Mouse (Mus musculus): ENCODE data around the gene Abl2. TPM values are rescaled to one million over a fixed set of nuclear protein-coding genes. Genes with fewer than 3 reads are reported as not detected.

Abl2 gene
- total and polyA plus RNA-seq, 3 experiments = 10.0 to 19.8 (median 15.5) TPM

DNA sequence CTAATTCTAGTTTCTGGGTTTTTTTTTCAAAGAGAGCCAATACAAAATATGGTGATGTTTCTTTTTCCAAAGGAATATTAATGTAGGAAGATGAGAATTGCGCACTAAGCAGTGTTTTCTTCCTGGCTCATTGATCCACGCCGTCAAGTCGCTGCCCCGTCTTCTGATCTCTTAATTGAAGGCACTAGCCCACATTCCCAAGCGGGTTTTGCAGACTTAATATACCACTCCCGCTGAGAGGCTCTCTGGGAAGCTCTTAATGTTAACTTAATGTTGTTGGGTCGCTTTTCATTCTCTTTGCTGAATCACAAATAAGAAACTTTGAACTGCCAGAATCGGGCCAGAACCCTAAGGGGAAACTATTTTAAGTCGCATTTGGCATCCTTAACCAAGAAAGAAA is 85.5 kb downstream of the Abl2 start:
- H3K9ac ChIP-seq (ENCODE audit: insufficient read depth, low read depth) = no peak overlapping the region
- dilution Hi-C loops (cut with MboI; ENCODE audit: extremely low pct_ligation_motif_present, extremely low pct_unique_long_range_greater_than_20kb, low sequenced_read_pairs) (no loop called here), in situ Hi-C loops (cut with MboI; ENCODE audit: low pct_ligation_motif_present, low pct_unique_long_range_greater_than_20kb, low sequenced_read_pairs) (loop anchor here (25.0 kb wide), 1 partner anchor 232 kb away; the partner anchor contains the start of gene Axdnd1)
- TF ChIP-seq MYC (IDR thresholded peaks at IDR 0.05; ENCODE audit: low read depth, low read length) (no peak), ZNF384 (IDR thresholded peaks at IDR 0.05; ENCODE audit: low read depth, low read length) (no peak), EP300 (IDR thresholded peaks at IDR 0.05; ENCODE audit: low read length) (no peak)
- no peaks in the 10 kb centered on the region for H3K79me2 ChIP-seq (replicated peaks; ENCODE audit: control insufficient read depth, extremely low read depth, insufficient read depth, poor library complexity, severe bottlenecking)
- no peaks in the 10 kb centered on the region for H3K27me3 ChIP-seq (replicated peaks)
- H3K4me3 ChIP-seq (replicated peaks in 1 of 3; ENCODE audit: low read depth in 2 of 3, low read length in 2 of 3, poor library complexity in 1 of 3) = no peak overlapping the region
- H3K27ac ChIP-seq (ENCODE audit: insufficient read depth, low read depth) = no peak overlapping the region
- H3K9me3 ChIP-seq (replicated peaks; ENCODE audit: low read length) = no peaks in the 10 kb centered on the region
- no peak for DNase-seq (ENCODE audit: extremely low read depth)
- H3K4me1 ChIP-seq (ENCODE audit: control insufficient read depth in 1 of 2, insufficient read depth in 2 of 2) = no peaks in the 10 kb centered on the region
- peaks cover 51 to 96% of the 10 kb centered on the region in 2 experiments for H3K36me3 ChIP-seq (replicated peaks in 1 of 2; ENCODE audit: control insufficient read depth in 1 of 2, insufficient read depth in 1 of 2, low read length in 1 of 2)
- H3K4me2 ChIP-seq (ENCODE audit: insufficient read depth, low read depth, poor library complexity, severe bottlenecking) = no peak overlapping the region

DNA sequence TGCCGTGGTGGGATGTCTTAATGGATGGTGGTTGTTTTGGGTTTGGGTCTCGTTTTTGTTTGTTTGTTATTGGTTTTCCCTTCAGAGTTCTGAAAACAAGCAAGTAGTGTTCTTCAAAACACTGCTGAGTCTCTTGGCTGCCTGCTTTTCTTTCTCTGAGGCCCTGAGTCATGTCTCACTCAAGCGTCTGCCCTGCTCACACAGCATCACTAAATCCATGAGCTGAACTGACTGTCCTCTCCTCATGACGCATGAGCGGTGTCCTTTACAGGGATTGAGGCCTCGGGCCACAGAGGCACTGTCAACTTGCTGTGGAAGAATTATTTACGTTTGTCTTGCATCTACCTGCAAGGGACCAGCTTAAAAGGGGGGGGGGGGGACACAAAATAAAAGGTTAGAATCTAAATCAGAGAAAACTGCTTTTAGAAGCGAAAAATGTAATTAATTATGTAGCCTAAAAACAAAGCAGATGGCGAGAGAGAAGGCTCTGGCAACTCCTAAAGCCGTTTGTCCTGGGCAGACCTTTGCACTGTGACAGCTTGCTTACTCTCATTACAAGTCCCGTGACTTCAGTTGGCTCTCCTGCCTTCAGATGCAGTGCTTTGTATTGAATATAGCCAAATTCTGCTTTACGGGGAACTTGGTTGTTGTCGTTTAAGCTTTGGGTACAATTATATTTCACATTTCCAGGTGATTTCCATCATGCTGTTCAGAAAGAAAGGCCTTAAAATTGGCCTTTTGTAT is 86.4 kb downstream of the Abl2 start:
- dilution Hi-C loops (cut with MboI; ENCODE audit: extremely low pct_ligation_motif_present, extremely low pct_unique_long_range_greater_than_20kb, low sequenced_read_pairs) = no loop called here
- in situ Hi-C loops (cut with MboI; ENCODE audit: low pct_ligation_motif_present, low pct_unique_long_range_greater_than_20kb, low sequenced_read_pairs) = loop anchor here (25.0 kb wide), 1 partner anchor 233 kb away; the partner anchor contains the start of gene Axdnd1
- H3K36me3 ChIP-seq (replicated peaks in 1 of 2; ENCODE audit: control insufficient read depth in 1 of 2, insufficient read depth in 1 of 2, low read length in 1 of 2) = peaks cover 43 to 95% of the 10 kb centered on the region in 2 experiments

DNA sequence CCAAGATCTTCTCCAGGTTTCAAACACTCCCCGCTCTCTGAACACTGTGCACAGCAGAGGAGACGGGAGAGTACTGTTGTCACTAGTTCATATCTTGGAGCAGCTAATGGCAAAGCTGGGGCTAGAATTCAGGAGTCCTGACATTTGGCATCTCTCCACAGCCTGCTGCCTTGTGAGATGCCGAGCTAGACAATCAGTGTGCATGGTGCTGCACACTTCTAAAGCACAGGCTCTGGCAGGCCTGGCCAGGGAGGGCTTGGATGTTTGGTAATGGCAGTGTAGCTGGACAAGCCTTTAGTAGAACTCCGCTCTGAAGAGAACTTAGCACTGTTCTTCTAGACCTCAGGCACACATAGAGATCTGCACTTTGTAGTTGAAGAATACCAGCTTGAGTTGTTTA is 87.4 kb downstream of the Abl2 start:
- Histone ChIP-seq H3K27me3 (replicated peaks) (no peaks in the 10 kb centered on the region), H3K27ac (ENCODE audit: insufficient read depth, low read depth) (no peak overlapping the region), H3K9me3 (replicated peaks; ENCODE audit: low read length) (no peaks in the 10 kb centered on the region), H3K4me3 (replicated peaks in 1 of 3; ENCODE audit: low read depth in 2 of 3, low read length in 2 of 3, poor library complexity in 1 of 3) (no peak overlapping the region), H3K9ac (ENCODE audit: insufficient read depth, low read depth) (no peak overlapping the region), H3K4me1 (ENCODE audit: control insufficient read depth in 1 of 2, insufficient read depth in 2 of 2) (no peaks in the 10 kb centered on the region; a peak in 1 of 4 replicates), H3K79me2 (replicated peaks; ENCODE audit: control insufficient read depth, extremely low read depth, insufficient read depth, poor library complexity, severe bottlenecking) (no peaks in the 10 kb centered on the region), H3K36me3 (replicated peaks in 1 of 2; ENCODE audit: control insufficient read depth in 1 of 2, insufficient read depth in 1 of 2, low read length in 1 of 2) (peaks cover 38 to 93% of the 10 kb centered on the region in 2 experiments), H3K4me2 (ENCODE audit: insufficient read depth, low read depth, poor library complexity, severe bottlenecking) (no peak overlapping the region)
- in situ Hi-C loops (cut with MboI; ENCODE audit: low pct_ligation_motif_present, low pct_unique_long_range_greater_than_20kb, low sequenced_read_pairs) (loop anchor here (25.0 kb wide), 1 partner anchor 234 kb away; the partner anchor contains the start of gene Axdnd1), dilution Hi-C loops (cut with MboI; ENCODE audit: extremely low pct_ligation_motif_present, extremely low pct_unique_long_range_greater_than_20kb, low sequenced_read_pairs) (no loop called here)
- DNase-seq (ENCODE audit: extremely low read depth) = no peak
- no peak for TF ChIP-seq CHD1 (IDR thresholded peaks at IDR 0.05; ENCODE audit: low read depth, low read length)
- TF ChIP-seq EP300 (IDR thresholded peaks at IDR 0.05; ENCODE audit: low read length) = no peak
- TF ChIP-seq ZC3H11A (IDR thresholded peaks at IDR 0.05; ENCODE audit: low read depth, low read length) = no peak
- TF ChIP-seq TBP (conservative IDR thresholded peaks at IDR 0.05; ENCODE audit: low read depth, low read length) = no peak
- TF ChIP-seq MEF2A (IDR thresholded peaks at IDR 0.05; ENCODE audit: borderline replicate concordance, low read depth, low read length) = no peak
- TF ChIP-seq SMC3 (IDR thresholded peaks at IDR 0.05; ENCODE audit: low read depth, low read length) = no peak
- TF ChIP-seq RCOR1 (conservative IDR thresholded peaks at IDR 0.05; ENCODE audit: low read depth, low read length) = no peak
- no peak for TF ChIP-seq ETS1 (conservative IDR thresholded peaks at IDR 0.05; ENCODE audit: low read depth, low read length)
- no peak for TF ChIP-seq POLR2AphosphoS2 (IDR thresholded peaks at IDR 0.05; ENCODE audit: low read depth, low read length)
- TF ChIP-seq KAT2A (IDR thresholded peaks at IDR 0.05; ENCODE audit: insufficient replicate concordance, low read length) = no peak
- TF ChIP-seq PAX5 (IDR thresholded peaks at IDR 0.05; ENCODE audit: low read length) = no peak
- no peak for TF ChIP-seq TCF12 (IDR thresholded peaks at IDR 0.05; ENCODE audit: low read depth, low read length)
- no peak for TF ChIP-seq MYC (IDR thresholded peaks at IDR 0.05; ENCODE audit: low read depth, low read length)

More for the DNA sequence above, 86.4 kb downstream of the Abl2 start:
- no peak overlapping the region for H3K27ac ChIP-seq (ENCODE audit: insufficient read depth, low read depth)
- no peak overlapping the region for H3K9ac ChIP-seq (ENCODE audit: insufficient read depth, low read depth)
- H3K4me3 ChIP-seq (replicated peaks in 1 of 3; ENCODE audit: low read depth in 2 of 3, low read length in 2 of 3, poor library complexity in 1 of 3) = no peak overlapping the region
- H3K4me1 ChIP-seq (ENCODE audit: control insufficient read depth in 1 of 2, insufficient read depth in 2 of 2) = no peaks in the 10 kb centered on the region
- TF ChIP-seq MAZ (IDR thresholded peaks at IDR 0.05; ENCODE audit: low read depth, low read length) (no peak), ELF1 (IDR thresholded peaks at IDR 0.05; ENCODE audit: low read depth, low read length) (no peak), CTCF (conservative IDR thresholded peaks at IDR 0.05 in 1 of 2, IDR thresholded peaks at IDR 0.05 in 1 of 2; ENCODE audit: low read depth in 2 of 2, low read length in 2 of 2) (no peak), GABPA (IDR thresholded peaks at IDR 0.05; ENCODE audit: insufficient replicate concordance, low read depth, low read length) (no peak), BHLHE40 (IDR thresholded peaks at IDR 0.05; ENCODE audit: low read depth, low read length) (no peak), ZNF384 (IDR thresholded peaks at IDR 0.05; ENCODE audit: low read depth, low read length) (no peak), ZKSCAN1 (IDR thresholded peaks at IDR 0.05; ENCODE audit: borderline replicate concordance, low read depth, low read length) (no peak), ZC3H11A (IDR thresholded peaks at IDR 0.05; ENCODE audit: low read depth, low read length) (no peak), USF2 (conservative IDR thresholded peaks at IDR 0.05; ENCODE audit: low read depth, low read length) (no peak), POLR2A (IDR thresholded peaks at IDR 0.05; ENCODE audit: low read depth, low read length) (no peak), CHD1 (IDR thresholded peaks at IDR 0.05; ENCODE audit: low read depth, low read length) (no peak), RCOR1 (conservative IDR thresholded peaks at IDR 0.05; ENCODE audit: low read depth, low read length) (no peak), JUN (IDR thresholded peaks at IDR 0.05; ENCODE audit: insufficient read depth, low read depth, low read length) (no peak), PAX5 (IDR thresholded peaks at IDR 0.05; ENCODE audit: low read length) (no peak), USF1 (IDR thresholded peaks at IDR 0.05; ENCODE audit: low read depth, low read length) (no peak), EP300 (IDR thresholded peaks at IDR 0.05; ENCODE audit: low read length) (no peak), TBP (conservative IDR thresholded peaks at IDR 0.05; ENCODE audit: low read depth, low read length) (no peak)
- no peak overlapping the region for H3K4me2 ChIP-seq (ENCODE audit: insufficient read depth, low read depth, poor library complexity, severe bottlenecking)
- H3K79me2 ChIP-seq (replicated peaks; ENCODE audit: control insufficient read depth, extremely low read depth, insufficient read depth, poor library complexity, severe bottlenecking) = no peaks in the 10 kb centered on the region
- no peaks in the 10 kb centered on the region for H3K9me3 ChIP-seq (replicated peaks; ENCODE audit: low read length)
- H3K27me3 ChIP-seq (replicated peaks) = no peaks in the 10 kb centered on the region
- DNase-seq (ENCODE audit: extremely low read depth) = no peak
